Mouse (Mus musculus) heart, embryonic 15.5 days (tissue): ENCODE results near the gene BC048679. TPM values are rescaled to one million over a fixed set of nuclear protein-coding genes. Genes with fewer than 3 reads are reported as not detected.

Experiments
- ATAC-seq: fragments of 200-750 bp; cut with Nextera tagmentation; replicated peaks from 2 replicates; pipeline ENCODE4 v1.8.0; 2017; ENCODE audit warnings: low read depth, moderate TSS enrichment; ENCODE audit not compliant: insufficient number of reproducible peaks, insufficient read depth, low FRiP score
- H3K27ac ChIP-seq: fragments of 300-500 bp; sonication (generic); 2 replicates; pipeline ENCODE4 v1.5.1; 2015; ENCODE audit warnings: mild to moderate bottlenecking, inconsistent platforms
- H3K27me3 ChIP-seq: fragments of 300-500 bp; sonication (generic); 2 replicates; pipeline ENCODE4 v1.6.1; 2015; ENCODE audit warnings: inconsistent platforms
- H3K36me3 ChIP-seq: fragments of 300-500 bp; sonication (generic); 2 replicates; pipeline ENCODE4 v1.6.1; 2015; ENCODE audit warnings: mild to moderate bottlenecking, inconsistent platforms
- H3K4me1 ChIP-seq: fragments of 300-500 bp; sonication (generic); replicated peaks from 2 replicates; pipeline ENCODE4 v1.6.1; 2015; ENCODE audit warnings: inconsistent platforms
- H3K4me2 ChIP-seq: fragments of 300-500 bp; sonication (generic); 2 replicates; pipeline ENCODE4 v1.6.1; 2015; ENCODE audit warnings: inconsistent platforms, mild to moderate bottlenecking, moderate library complexity
- H3K4me3 ChIP-seq: fragments of 300-500 bp; sonication (generic); 2 replicates; pipeline ENCODE4 v1.5.1; 2015; ENCODE audit warnings: mild to moderate bottlenecking, inconsistent platforms
- H3K9ac ChIP-seq: fragments of 300-500 bp; sonication (generic); 2 replicates; pipeline ENCODE4 v1.6.1; 2015; ENCODE audit warnings: mild to moderate bottlenecking, inconsistent platforms
- H3K9me3 ChIP-seq: fragments of 300-500 bp; sonication (generic); replicated peaks from 2 replicates; pipeline ENCODE4 v1.6.1; 2016; ENCODE audit warnings: inconsistent platforms
- WGBS: fragments of 180-500 bp; shearing (Covaris S2); methylation state at CpG from one replicate; pipeline ENCODE4 v1.1.7; 2015; ENCODE audit warnings: mixed read lengths; 5-methylcytosine and 5-hydroxymethylcytosine counted together
- microRNA counts: library from miRNA; unstranded; fragments of <30 nt; microRNA quantifications from one replicate; lab custom pipeline; 2016
- polyA plus RNA-seq: library from polyadenylated mRNA; unstranded; fragments of >200 nt; fragmentation: Nextera tagmentation; extraction: Ambion mirVana; gene quantifications from 2 replicates; pipeline ENCODE4 v1.2.1, GENCODE M21; 2015

Gene BC048679
- polyA plus RNA-seq, 1 experiment from 2014 or later: not detected

DNA sequence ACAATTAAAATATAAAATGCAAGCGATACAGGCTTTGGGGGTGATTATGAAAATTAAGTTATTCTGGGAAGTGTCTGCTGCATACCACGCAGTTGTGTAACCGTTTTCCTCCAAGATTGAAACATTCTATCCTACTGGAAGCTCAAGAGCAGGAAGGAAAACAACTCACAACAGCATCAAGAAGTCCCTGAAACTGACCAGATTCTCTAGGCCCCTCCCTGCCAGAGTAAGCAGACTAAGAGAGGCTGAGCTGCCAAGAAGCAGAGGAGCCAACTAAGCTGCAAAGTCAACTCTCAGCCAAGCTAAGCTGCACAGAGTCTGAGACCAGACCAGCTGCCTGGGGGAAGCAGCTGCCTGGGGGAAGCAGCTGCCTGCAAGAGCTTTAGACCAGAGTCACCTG is 22.9 kb downstream of the BC048679 start:
- H3K36me3 ChIP-seq: no peaks in the 10 kb centered on the region
- H3K27ac ChIP-seq: no peak overlapping the region
- H3K9ac ChIP-seq: no peak overlapping the region
- no peak for ATAC-seq
- H3K9me3 ChIP-seq: no peaks in the 10 kb centered on the region
- H3K27me3 ChIP-seq: peaks cover 36% of the 10 kb centered on the region
- no peak overlapping the region for H3K4me3 ChIP-seq
- no peak overlapping the region for H3K4me2 ChIP-seq
- H3K4me1 ChIP-seq: 0 out of 2 replicates have a peak, but pooled peaks cover 2% of the 10 kb centered on the region
- 64% methylated on average over 3 of the region's 3 CpGs for WGBS

DNA sequence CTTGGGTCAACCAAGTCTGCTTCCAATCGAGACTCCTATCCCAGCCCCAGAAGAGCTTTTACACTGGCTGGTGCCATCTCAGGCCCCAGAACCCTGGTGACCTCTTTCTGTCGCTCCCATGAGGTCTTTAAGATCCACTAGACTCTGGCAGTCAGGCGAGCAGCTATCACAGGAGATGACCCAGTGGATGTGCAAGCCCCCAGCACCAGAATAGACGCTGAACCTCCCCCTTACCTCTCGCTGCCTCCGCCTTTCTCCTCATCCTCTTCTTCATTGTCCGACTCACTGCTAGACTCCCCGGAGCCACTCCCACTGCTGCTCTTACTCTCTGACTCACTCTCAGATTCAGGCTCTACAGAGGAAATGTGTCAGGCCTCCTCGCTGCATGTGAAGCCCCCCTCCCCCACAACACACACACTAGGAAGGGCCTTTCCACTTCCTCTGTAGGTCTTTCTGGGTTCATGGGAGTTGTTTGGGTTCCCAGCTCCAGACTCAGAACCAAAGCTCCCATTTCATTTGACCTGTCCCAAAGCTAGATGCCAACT is 33.1 kb downstream of the BC048679 start:
- Histone ChIP-seq H3K27me3 (peaks cover 17% of the 10 kb centered on the region), H3K9me3 (no peaks in the 10 kb centered on the region), H3K9ac (no peak overlapping the region), H3K4me2 (no peak overlapping the region), H3K27ac (no peak overlapping the region), H3K4me3 (no peak overlapping the region), H3K4me1 (no peaks in the 10 kb centered on the region), H3K36me3 (no peaks in the 10 kb centered on the region)
- 60% methylated on average over 9 of the region's 9 CpGs for WGBS
- ATAC-seq: no peak

DNA sequence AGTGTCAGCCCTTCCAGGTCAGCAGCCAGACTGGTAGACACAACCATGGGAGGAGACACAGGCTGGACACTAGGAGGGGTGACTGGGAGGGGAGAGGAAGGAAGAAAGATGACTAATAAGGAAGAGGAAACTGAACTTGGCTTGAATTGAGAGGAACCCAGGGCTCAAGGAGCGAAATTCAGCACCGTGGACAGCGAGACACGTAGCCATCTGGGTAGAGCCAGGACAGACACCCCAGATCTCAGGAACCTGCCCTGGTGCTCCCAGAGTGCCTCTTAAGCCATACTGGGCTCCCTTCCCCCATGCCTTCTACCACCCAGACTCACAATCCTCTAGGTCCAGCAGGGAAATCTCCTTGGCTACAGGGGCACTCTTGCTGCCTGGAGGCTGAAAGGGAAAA is 34.0 kb downstream of the BC048679 start:
- ATAC-seq: 0 out of 2 replicates have a peak, but pooled peaks have one; percentile 18
- Histone ChIP-seq H3K27me3 (peaks cover 19% of the 10 kb centered on the region), H3K9me3 (no peaks in the 10 kb centered on the region), H3K4me3 (no peak overlapping the region), H3K36me3 (no peaks in the 10 kb centered on the region), H3K4me1 (no peaks in the 10 kb centered on the region), H3K27ac (no peak overlapping the region), H3K9ac (no peak overlapping the region), H3K4me2 (no peak overlapping the region)
- 5% methylated on average over 4 of the region's 4 CpGs for WGBS

DNA sequence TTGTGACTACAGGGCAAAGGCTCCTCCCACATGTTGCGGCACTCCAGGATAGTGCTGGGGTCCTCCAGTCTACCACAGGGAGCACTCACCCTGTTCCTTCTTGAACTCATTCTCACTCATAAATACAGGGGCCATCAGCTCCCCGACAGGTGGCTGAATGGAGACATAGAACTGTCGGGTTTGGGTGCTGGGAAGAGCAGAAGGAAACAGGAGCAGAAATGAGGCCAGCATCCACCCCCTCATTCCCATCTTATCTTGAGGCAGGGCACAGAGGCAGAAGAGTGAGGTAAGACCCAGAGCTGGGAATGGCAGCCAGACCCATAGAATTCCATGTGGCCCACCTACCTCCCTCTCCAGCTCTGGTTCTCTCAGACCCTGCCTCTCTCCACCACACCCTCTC is 35.3 kb downstream of the BC048679 start:
- Histone ChIP-seq H3K27me3 (peaks cover 31% of the 10 kb centered on the region), H3K36me3 (no peaks in the 10 kb centered on the region), H3K27ac (no peak overlapping the region), H3K4me3 (no peak overlapping the region), H3K9me3 (no peaks in the 10 kb centered on the region), H3K4me1 (no peaks in the 10 kb centered on the region), H3K9ac (no peak overlapping the region), H3K4me2 (no peak overlapping the region)
- no peak for ATAC-seq
- 69% methylated on average over 3 of the region's 3 CpGs for WGBS

DNA sequence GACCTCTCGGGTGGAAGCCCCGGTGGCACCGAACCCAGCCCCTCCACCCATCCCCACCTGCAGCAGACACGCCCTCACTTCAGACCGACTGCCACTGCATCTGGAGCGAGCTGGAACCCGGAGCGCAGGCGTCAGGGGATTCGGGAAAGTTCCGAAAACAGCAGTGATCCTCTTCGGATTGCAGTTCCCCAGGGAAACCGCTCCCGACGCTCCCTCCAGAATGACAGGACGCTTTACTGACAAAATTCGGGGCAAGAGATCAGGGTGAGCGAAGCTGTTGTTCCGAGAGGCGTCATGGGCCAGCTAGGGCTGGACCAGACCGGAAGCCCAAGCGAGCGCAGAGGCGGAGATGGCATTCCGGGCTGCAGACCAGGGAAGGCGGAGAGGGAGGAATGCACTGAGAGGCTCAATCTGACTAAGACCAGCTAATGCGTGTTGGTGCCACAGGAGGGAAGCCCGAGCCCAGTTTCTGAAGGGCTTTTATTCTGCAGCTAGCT is 42.9 kb downstream of the BC048679 start, which contains the start of gene Cpeb1:
Gene Cpeb1 (minus strand): TSS at position 311 of the 497 bp plus-strand sequence.
- peak within 1 kb of the TSS; percentile 43 for H3K9ac ChIP-seq
- H3K4me1 ChIP-seq: peaks cover 25% of the 10 kb centered on the region
- peaks cover 82% of the 10 kb centered on the region for H3K27me3 ChIP-seq
- peak within 1 kb of the TSS; percentile 94 for H3K4me2 ChIP-seq
- ATAC-seq: 0 out of 2 replicates have a peak, but pooled peaks have one; percentile 61
- no peaks in the 10 kb centered on the region for H3K36me3 ChIP-seq
- H3K9me3 ChIP-seq: no peaks in the 10 kb centered on the region
- peak within 1 kb of the TSS; percentile 61 for H3K4me3 ChIP-seq
- no peak within 1 kb of the TSS for H3K27ac ChIP-seq
- WGBS: under 1% methylated on average over 28 of the region's 28 CpGs

DNA sequence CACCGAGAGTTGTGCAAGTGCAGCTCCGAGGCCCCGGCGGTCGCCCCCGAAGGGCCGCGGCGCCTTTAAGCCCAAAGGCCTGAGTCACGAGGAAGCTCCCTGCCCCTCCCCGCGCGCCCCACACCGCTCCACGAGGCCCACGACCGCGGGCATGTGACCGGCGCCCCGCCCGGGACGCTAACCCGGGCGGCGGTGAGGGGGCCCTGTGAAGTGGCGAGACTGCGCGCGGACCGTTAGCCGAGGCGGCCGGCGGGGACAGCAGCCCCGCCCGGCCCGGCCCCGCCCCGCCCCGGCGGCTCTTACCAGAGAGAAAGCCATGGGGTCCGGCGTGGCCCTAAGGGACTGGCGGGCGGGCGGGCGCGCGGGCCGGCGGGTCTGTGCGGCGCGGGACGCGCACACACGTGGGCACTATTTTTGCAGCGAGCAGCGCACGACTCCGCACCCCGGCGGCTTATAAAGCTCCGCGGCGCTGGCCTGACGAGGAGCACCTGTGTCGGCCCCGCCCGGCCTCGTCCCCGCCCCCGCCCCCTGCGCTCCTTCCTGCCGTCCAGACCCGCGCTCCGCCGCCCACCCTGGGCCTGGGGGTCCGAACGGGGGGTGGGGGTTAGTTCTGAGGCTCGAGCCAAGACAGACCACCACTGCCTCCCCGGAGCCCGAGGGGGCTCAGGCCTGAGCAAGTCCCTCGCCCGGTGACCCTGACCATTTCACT is 43.6 kb downstream of the BC048679 start:
- no peaks in the 10 kb centered on the region for H3K36me3 ChIP-seq
- peaks cover 87% of the 10 kb centered on the region for H3K27me3 ChIP-seq
- no peak overlapping the region for H3K27ac ChIP-seq
- peak overlapping the region; percentile 43 for H3K9ac ChIP-seq
- H3K4me1 ChIP-seq: peaks cover 25% of the 10 kb centered on the region
- H3K4me3 ChIP-seq: peak overlapping the region; percentile 61
- H3K9me3 ChIP-seq: no peaks in the 10 kb centered on the region
- peak; percentile 37; the same call in 1 of the 2 replicates for ATAC-seq
- H3K4me2 ChIP-seq: peak overlapping the region; percentile 94
- 1% methylated on average over 77 of the region's 87 CpGs for WGBS

DNA sequence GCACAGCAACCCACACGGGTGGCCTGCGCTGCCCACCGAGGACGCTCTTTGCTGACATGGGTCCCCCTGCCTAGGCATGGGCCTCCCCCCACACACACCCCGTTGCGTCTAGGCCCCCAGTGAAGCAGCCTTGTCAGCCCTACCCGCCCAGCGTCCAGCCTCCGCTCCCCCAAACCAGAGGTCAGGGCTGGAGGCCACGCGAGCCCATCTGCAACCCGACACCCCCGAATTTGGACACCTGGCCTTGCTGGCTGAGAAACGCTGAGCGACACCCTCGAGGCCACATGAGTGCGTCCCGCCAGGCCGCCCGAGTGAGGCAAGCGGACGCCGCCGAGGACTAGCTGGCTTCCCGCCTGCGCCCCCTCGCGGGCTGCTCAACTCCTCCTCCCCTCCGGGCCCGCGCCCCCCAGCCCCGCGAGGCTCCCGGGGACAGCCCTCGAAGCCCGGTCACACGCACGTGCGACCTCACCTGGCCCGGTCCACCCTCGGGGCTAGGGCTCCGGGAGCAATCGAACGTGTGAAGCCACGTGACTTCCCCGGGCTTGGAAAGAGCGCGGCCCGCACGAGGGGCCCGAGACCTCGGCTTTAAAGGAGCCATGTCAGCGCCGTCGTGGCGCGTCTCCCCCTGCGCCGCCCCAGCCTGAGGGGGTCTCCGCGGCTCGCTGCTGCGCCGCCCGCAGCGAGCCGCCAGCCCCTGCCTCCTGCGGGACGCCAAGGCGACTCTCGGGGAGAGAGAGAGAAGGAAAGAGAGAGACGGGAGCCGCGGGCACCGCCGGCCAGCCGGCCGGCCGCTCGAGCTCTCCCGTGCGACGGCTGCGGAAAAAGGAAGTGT is 44.4 kb downstream of the BC048679 start:
- peak overlapping the region; percentile 61 for H3K4me3 ChIP-seq
- H3K27ac ChIP-seq: no peak overlapping the region
- no peak for ATAC-seq
- peaks cover 25% of the 10 kb centered on the region for H3K4me1 ChIP-seq
- 4% methylated on average over 71 of the region's 84 CpGs for WGBS
- no peaks in the 10 kb centered on the region for H3K36me3 ChIP-seq
- H3K9ac ChIP-seq: no peak overlapping the region
- H3K27me3 ChIP-seq: peaks cover 89% of the 10 kb centered on the region
- no peaks in the 10 kb centered on the region for H3K9me3 ChIP-seq
- H3K4me2 ChIP-seq: peak overlapping the region; percentile 94

DNA sequence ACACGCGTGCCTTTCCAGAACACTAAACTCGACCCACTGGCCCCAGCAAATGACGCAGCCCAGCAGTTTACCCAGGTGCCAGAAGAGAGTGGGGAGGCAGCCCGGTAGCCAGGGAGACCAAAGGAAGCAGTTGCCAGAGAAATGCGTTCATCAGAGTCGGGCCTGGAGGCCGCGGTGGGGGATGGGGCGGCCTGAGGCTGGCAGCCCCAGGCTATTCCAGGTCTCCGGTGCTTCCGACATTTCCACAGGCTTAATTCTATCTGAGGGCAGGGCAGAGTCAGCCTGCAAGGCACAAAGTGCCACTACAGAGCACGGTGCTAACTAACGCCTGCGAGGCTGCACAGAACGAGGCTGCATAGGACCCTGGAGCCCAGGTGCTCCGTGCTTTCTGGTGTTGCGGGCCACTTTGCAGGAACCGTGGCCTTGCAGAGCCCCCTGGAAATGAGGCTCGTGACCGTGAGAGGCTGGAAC is 45.1 kb downstream of the BC048679 start:
- 5% methylated on average over 21 of the region's 21 CpGs for WGBS
- H3K27ac ChIP-seq: no peak overlapping the region
- peaks cover 25% of the 10 kb centered on the region for H3K4me1 ChIP-seq
- no peaks in the 10 kb centered on the region for H3K36me3 ChIP-seq
- H3K9me3 ChIP-seq: no peaks in the 10 kb centered on the region
- no peak overlapping the region for H3K9ac ChIP-seq
- peaks cover 86% of the 10 kb centered on the region for H3K27me3 ChIP-seq
- H3K4me2 ChIP-seq: peak overlapping the region; percentile 94
- no peak for ATAC-seq
- H3K4me3 ChIP-seq: peak overlapping the region; percentile 61

MicroRNAs encoded within 50 kb of the gene (microRNA counts, 519-probe panel; counts per million panel counts)
- 1,277 counts per million, percentile 6 among the panel's probes with 10 or more counts for microRNA mmu-miR-1839-3p (lab: Ali Mortazavi, UCI)
- microRNA mmu-miR-1839-5p (lab: Ali Mortazavi, UCI): 2,721 counts per million, percentile 64 among the panel's probes with 10 or more counts

Other genes starting within 250 kb of the BC048679 start
- gene Rps17, start 153.0 kb downstream of the BC048679 start, polyA plus RNA-seq: 766 and 842 TPM in 2 replicates
- gene Cpeb1, start 42.8 kb downstream of the BC048679 start, polyA plus RNA-seq: 1.9 and 3.7 TPM in 2 replicates
- 0.88 and 2.5 TPM in 2 replicates for gene Ap3b2, start 4.4 kb downstream of the BC048679 start, polyA plus RNA-seq
- 66.9 and 70.2 TPM in 2 replicates for gene Fsd2, start 68.7 kb upstream of the BC048679 start, polyA plus RNA-seq
- 4.6 and 4.9 TPM in 2 replicates for gene Whamm, start 73.0 kb upstream of the BC048679 start, polyA plus RNA-seq
- gene Homer2, start 209.2 kb upstream of the BC048679 start, polyA plus RNA-seq: 59.5 and 63.4 TPM in 2 replicates